Mouse (Mus musculus) lung, adult 2 months (tissue): ENCODE results near the gene Mrpl49.

ENCODE experiments used
- CTCF ChIP-seq: fragments of 200-500 bp; IDR thresholded peaks from 2 replicates; pipeline ENCODE4 v1.5.1; 2011; ENCODE audit warnings: mild to moderate bottlenecking, low read length, control low read depth; ENCODE audit not compliant: insufficient read depth
- POLR2A ChIP-seq: fragments of 200-500 bp; IDR thresholded peaks from 2 replicates; pipeline ENCODE4 v1.6.1; 2011; ENCODE audit warnings: low read depth, mild to moderate bottlenecking, control low read depth, low read length, borderline replicate concordance; ENCODE audit errors: extremely low read depth

GRCm38 (mm10) chr19:6085417-6085879, 27.9 kb upstream of the Mrpl49 start:
- TF ChIP-seq POLR2A: no peak
- TF ChIP-seq CTCF: no peak
